ENCODE assay signal across 13 mouse cellular contexts in the genomic region with DNA sequence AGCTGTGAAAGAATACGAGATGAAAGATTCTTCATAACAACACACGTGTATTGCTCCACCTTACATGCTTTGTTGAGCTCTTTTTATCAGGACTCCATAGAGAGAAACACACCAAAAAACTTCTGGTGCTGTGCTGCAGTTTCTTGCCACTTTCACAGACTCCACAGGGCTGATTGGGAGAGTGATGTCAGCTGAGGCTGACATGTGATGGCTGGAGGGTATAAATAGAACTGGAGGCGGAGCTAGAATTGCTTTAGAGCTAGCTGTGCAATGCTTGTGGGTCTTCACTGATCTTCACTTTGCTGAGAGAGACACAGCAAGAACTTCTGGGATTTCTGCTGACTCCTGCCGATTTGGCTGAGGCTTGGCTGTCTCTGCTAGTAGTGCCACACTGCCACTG.
"Had no signal": no experiment of that assay in that cellular context is flagged by ENCODE, and none has a peak within 500 bp of the region (broad histone marks: within the 10 kb centered on the region; RNA-seq: fewer than 3 reads in every experiment).

No protein-coding gene starts in this region.

- H3K36me3 ChIP-seq: limb, embryonic 10.5 days; liver, embryonic 15.5 days had no signal

- H3K4me3 ChIP-seq: layer of hippocampus, adult 2 months; left cerebral cortex, adult 2 months; limb, embryonic 10.5 days; liver, embryonic 15.5 days had no signal

- H3K4me2 ChIP-seq: liver, embryonic 11.5 days; liver, embryonic 15.5 days; midbrain, embryonic 11.5 days had no signal

- DNase-seq: kidney, postnatal 10 days; kidney, postnatal 4 days; lung, adult 2 months; lung, postnatal 36 days; thymus, postnatal 14 days had no signal

- ATAC-seq: lung, postnatal 0 days; midbrain, embryonic 16.5 days had no signal
